9 mouse cellular contexts compared by ENCODE assay signal in the genomic region with DNA sequence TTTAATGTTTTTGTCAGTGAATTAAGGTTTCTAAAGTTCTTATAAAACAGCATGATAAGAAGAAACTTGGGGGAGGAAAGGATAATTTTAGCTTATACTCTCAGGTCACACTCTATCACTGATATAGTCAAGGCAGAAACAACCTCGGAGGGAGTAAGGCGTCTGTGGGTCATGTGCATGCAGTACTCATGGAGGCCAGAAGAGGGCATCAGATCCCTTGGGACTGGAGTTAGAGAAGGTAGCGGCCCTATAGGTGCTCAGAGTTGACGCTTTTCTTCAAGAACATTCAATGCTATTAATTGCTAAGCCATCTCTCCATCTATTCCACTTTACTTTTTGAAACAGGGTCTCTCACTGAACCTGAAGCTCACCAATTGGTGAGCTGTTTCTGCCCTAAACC. TPM values are rescaled to one million over a fixed set of nuclear protein-coding genes. Genes with fewer than 3 reads are reported as not detected.
DNase-seq lines count a peak whose midpoint lies in the region; ATAC-seq and TF ChIP-seq lines count a peak whose summit lies in the region.
"Had no signal": no experiment of that assay in that cellular context is flagged by ENCODE, and none has a peak within 500 bp of the region (broad histone marks: within the 10 kb centered on the region; RNA-seq: fewer than 3 reads in every experiment).

No protein-coding gene starts in this region.

- TF ChIP-seq CTCF in intestine, postnatal 0 days (IDR thresholded peaks at IDR 0.05; ENCODE audit: low read depth): peak; percentile 92

- no peaks in the 10 kb centered on the region for H3K27me3 ChIP-seq in liver, embryonic 12.5 days (replicated peaks)
- H3K27me3 ChIP-seq in forebrain, embryonic 16.5 days (replicated peaks; ENCODE audit: control insufficient read depth, insufficient read depth, low read length): no peaks in the 10 kb centered on the region
- H3K27me3 ChIP-seq in intestine, postnatal 0 days (replicated peaks; ENCODE audit: control insufficient read depth, insufficient read depth, low read length): no peaks in the 10 kb centered on the region
- H3K27me3 ChIP-seq in midbrain, embryonic 13.5 days: no peaks in the 10 kb centered on the region

- no peaks in the 10 kb centered on the region for H3K4me1 ChIP-seq in liver, embryonic 12.5 days
- H3K4me1 ChIP-seq in forebrain, embryonic 16.5 days (replicated peaks; ENCODE audit: control insufficient read depth, insufficient read depth, low read length): no peaks in the 10 kb centered on the region
- no peaks in the 10 kb centered on the region for H3K4me1 ChIP-seq in intestine, postnatal 0 days (replicated peaks; ENCODE audit: control insufficient read depth, insufficient read depth, low read length)
- no peaks in the 10 kb centered on the region for H3K4me1 ChIP-seq in midbrain, embryonic 13.5 days (replicated peaks)

- H3K9me3 ChIP-seq in liver, embryonic 12.5 days (replicated peaks): no peaks in the 10 kb centered on the region
- H3K9me3 ChIP-seq in forebrain, embryonic 16.5 days (ENCODE audit: control insufficient read depth, low read length): no peaks in the 10 kb centered on the region
- no peaks in the 10 kb centered on the region for H3K9me3 ChIP-seq in intestine, postnatal 0 days (ENCODE audit: control insufficient read depth)
- no peaks in the 10 kb centered on the region for H3K9me3 ChIP-seq in midbrain, embryonic 13.5 days

- H3K36me3 ChIP-seq in liver, embryonic 12.5 days: no peaks in the 10 kb centered on the region
- H3K36me3 ChIP-seq in forebrain, embryonic 16.5 days (ENCODE audit: control insufficient read depth, insufficient read depth): no peaks in the 10 kb centered on the region
- H3K36me3 ChIP-seq in intestine, postnatal 0 days (ENCODE audit: control insufficient read depth, insufficient read depth): no peaks in the 10 kb centered on the region
- no peaks in the 10 kb centered on the region for H3K36me3 ChIP-seq in midbrain, embryonic 13.5 days

- peak; percentile 59 for DNase-seq in liver
- DNase-seq in cerebellum, adult 18-20 months: peak; percentile 85 to 86
- DNase-seq in left cerebral cortex, postnatal 10 days (ENCODE audit: extremely low spot score in 1 of 2, low spot score in 2 of 2): peak; percentile 68 to 73
- DNase-seq in testis, postnatal 10 days (ENCODE audit: low spot score): peak; percentile 86

- no peak overlapping the region for H3K27ac ChIP-seq in liver, embryonic 12.5 days
- H3K27ac ChIP-seq in forebrain, embryonic 16.5 days (ENCODE audit: low read length): no peak overlapping the region
- no peak overlapping the region for H3K27ac ChIP-seq in intestine, postnatal 0 days (ENCODE audit: low read depth, low read length)
- no peak overlapping the region for H3K27ac ChIP-seq in midbrain, embryonic 13.5 days
- H3K27ac ChIP-seq: macrophage had no signal

- WGBS in liver, embryonic 12.5 days (ENCODE audit: insufficient replicate concordance): 13% methylated on average over 4 of the region's 4 CpGs
- 8% methylated on average over 4 of the region's 4 CpGs for WGBS in forebrain, embryonic 16.5 days
- WGBS in intestine, postnatal 0 days: 5% methylated on average over 4 of the region's 4 CpGs
- WGBS in midbrain, embryonic 13.5 days: 21% methylated on average over 4 of the region's 4 CpGs

- no peak for ATAC-seq in liver, embryonic 12.5 days
- peak; percentile 67 for ATAC-seq in forebrain, embryonic 16.5 days
- peak; percentile 67 for ATAC-seq in intestine, postnatal 0 days
- ATAC-seq in midbrain, embryonic 13.5 days: peak; percentile 70; the same call in 1 of the 2 replicates

- H3K4me3 ChIP-seq in liver, embryonic 12.5 days: no peak overlapping the region
- no peak overlapping the region for H3K4me3 ChIP-seq in forebrain, embryonic 16.5 days (replicated peaks; ENCODE audit: low read length)
- no peak overlapping the region for H3K4me3 ChIP-seq in intestine, postnatal 0 days (ENCODE audit: low read depth, low read length)
- no peak overlapping the region for H3K4me3 ChIP-seq in midbrain, embryonic 13.5 days (replicated peaks)

- H3K9ac ChIP-seq in liver, embryonic 12.5 days: no peak overlapping the region
- H3K9ac ChIP-seq in forebrain, embryonic 16.5 days (replicated peaks; ENCODE audit: low read depth, low read length): no peak overlapping the region
- H3K9ac ChIP-seq in intestine, postnatal 0 days (ENCODE audit: low read depth, low read length): no peak overlapping the region
- no peak overlapping the region for H3K9ac ChIP-seq in midbrain, embryonic 13.5 days (replicated peaks)

- no peak overlapping the region for H3K4me2 ChIP-seq in liver, embryonic 12.5 days
- no peak overlapping the region for H3K4me2 ChIP-seq in forebrain, embryonic 16.5 days (ENCODE audit: low read length)
- no peak overlapping the region for H3K4me2 ChIP-seq in intestine, postnatal 0 days (replicated peaks; ENCODE audit: low read depth)
- H3K4me2 ChIP-seq in midbrain, embryonic 13.5 days (replicated peaks): no peak overlapping the region

- intact Hi-C loops in left cerebral cortex, postnatal 10 days (cut with DNase I): loop anchor here (2.0 to 10.0 kb wide), 4 partner anchors 92 to 801 kb away; no protein-coding TSS in a partner anchor

RNA-seq across cellular contexts. Expression of a gene that starts 19.8 kb away (rescaled TPM):
- polyA plus RNA-seq in liver, embryonic 12.5 days (2016; fragmentation: Nextera tagmentation; extraction: Ambion mirVana): not detected in 2 replicates
- not detected in 2 replicates for polyA plus RNA-seq in forebrain, embryonic 16.5 days (2015; fragmentation: Nextera tagmentation; extraction: Ambion mirVana)
- polyA plus RNA-seq in intestine, postnatal 0 days (2015; fragmentation: Nextera tagmentation; extraction: Ambion mirVana): not detected in 2 replicates
- total RNA-seq in left cerebral cortex, postnatal 10 days (2021): under 1 TPM in 1 of 2 experiments, not detected in 1; 0.28 TPM
- polyA plus RNA-seq in midbrain, embryonic 13.5 days (2015; fragmentation: Nextera tagmentation; extraction: Ambion mirVana): not detected in 2 replicates
- polyA plus RNA-seq: macrophage had no signal

RNA-seq across cellular contexts. Expression of a gene that starts 22.2 kb away (rescaled TPM):
- 0.56 and 0.80 TPM in 2 replicates for polyA plus RNA-seq in liver, embryonic 12.5 days (2016; fragmentation: Nextera tagmentation; extraction: Ambion mirVana)
- polyA plus RNA-seq in forebrain, embryonic 16.5 days (2015; fragmentation: Nextera tagmentation; extraction: Ambion mirVana): 0.26 and 0.28 TPM in 2 replicates
- polyA plus RNA-seq in intestine, postnatal 0 days (2015; fragmentation: Nextera tagmentation; extraction: Ambion mirVana): 7.3 and 9.0 TPM in 2 replicates
- total RNA-seq in left cerebral cortex, postnatal 10 days (2021): 10 to 100 TPM; 19.5 to 20.5 TPM
- 0.43 and 0.54 TPM in 2 replicates for polyA plus RNA-seq in midbrain, embryonic 13.5 days (2015; fragmentation: Nextera tagmentation; extraction: Ambion mirVana)
